Mouse (Mus musculus): ENCODE data around the gene Ess2. TPM values are rescaled to one million over a fixed set of nuclear protein-coding genes. Genes with fewer than 3 reads are reported as not detected.

Gene Ess2
- polyA plus RNA-seq, 1 experiment from 2014 or later: 42.2 TPM

DNA sequence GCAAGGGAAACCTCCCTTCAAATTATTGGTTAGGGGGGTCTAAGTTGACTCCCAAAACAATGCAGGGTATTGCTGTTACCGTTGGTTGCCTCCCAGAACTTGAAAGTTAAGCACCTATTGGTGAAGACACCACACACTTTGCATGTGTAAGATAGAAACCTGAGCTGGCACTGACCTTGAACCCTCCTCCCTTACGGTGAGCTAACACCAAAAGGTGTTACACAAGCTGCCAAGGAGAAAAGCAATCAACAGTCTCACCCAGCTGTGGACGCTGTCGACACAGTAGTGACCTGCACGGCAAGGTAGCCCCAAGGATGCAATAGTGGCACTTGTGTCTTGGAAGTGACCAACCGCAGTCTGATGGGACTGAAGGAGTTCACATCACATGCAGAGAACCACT, 27.0 kb downstream of the Ess2 start:
- H3K9ac ChIP-seq (ENCODE audit: low read length): no peak overlapping the region
- ATAC-seq (ENCODE audit: insufficient number of reproducible peaks, low FRiP score, low TSS enrichment, low read depth): no peak
- H3K36me3 ChIP-seq (ENCODE audit: control insufficient read depth, insufficient read depth, low read length): peaks cover 3% of the 10 kb centered on the region; the same call in 1 of the 2 replicates
- no peak overlapping the region for H3K4me2 ChIP-seq (ENCODE audit: low read depth, severe bottlenecking)
- H3K9me3 ChIP-seq (ENCODE audit: control insufficient read depth, low read length): no peaks in the 10 kb centered on the region
- 0 out of 2 replicates have a peak, but pooled peaks cover 2% of the 10 kb centered on the region for H3K4me1 ChIP-seq (ENCODE audit: control insufficient read depth, insufficient read depth, low read length)
- DNase-seq (ENCODE audit: low spot score): no peak
- WGBS: 76% methylated on average over 6 of the region's 6 CpGs
- no peaks in the 10 kb centered on the region for H3K27me3 ChIP-seq (ENCODE audit: control insufficient read depth, insufficient read depth, low read length)
- no peak overlapping the region for H3K4me3 ChIP-seq (ENCODE audit: low read depth, low read length)
- H3K27ac ChIP-seq (replicated peaks; ENCODE audit: low read depth, low read length): no peak overlapping the region

DNA sequence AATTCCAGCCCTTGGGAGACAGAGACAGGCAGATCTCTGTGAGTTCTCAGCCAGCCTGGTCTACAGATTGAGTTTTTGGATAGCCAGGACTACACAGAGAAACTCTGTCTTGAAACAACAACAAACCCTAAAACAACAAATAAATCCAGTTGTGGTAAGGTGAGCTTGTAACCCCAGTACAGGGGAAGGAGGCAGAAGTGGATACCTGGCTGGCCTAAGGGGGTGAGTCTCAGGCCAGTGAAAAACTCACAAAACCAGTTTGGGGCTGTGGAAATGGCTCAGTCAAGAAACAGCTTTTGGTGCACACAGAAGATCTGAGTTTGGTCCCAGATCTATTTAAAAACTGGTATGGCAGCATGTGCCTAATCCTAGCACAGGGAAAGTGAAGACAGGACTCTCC, 29.0 kb downstream of the Ess2 start:
- no peak overlapping the region for H3K4me3 ChIP-seq (ENCODE audit: low read depth, low read length)
- DNase-seq (ENCODE audit: low spot score) (no peak), ATAC-seq (ENCODE audit: insufficient number of reproducible peaks, low FRiP score, low TSS enrichment, low read depth) (no peak)
- 0 out of 2 replicates have a peak, but pooled peaks cover 2% of the 10 kb centered on the region for H3K4me1 ChIP-seq (ENCODE audit: control insufficient read depth, insufficient read depth, low read length)
- no peaks in the 10 kb centered on the region for H3K27me3 ChIP-seq (ENCODE audit: control insufficient read depth, insufficient read depth, low read length)
- H3K36me3 ChIP-seq (ENCODE audit: control insufficient read depth, insufficient read depth, low read length): peaks cover 5% of the 10 kb centered on the region; the same call in 1 of the 2 replicates
- no peaks in the 10 kb centered on the region for H3K9me3 ChIP-seq (ENCODE audit: control insufficient read depth, low read length)
- no peak overlapping the region for H3K9ac ChIP-seq (ENCODE audit: low read length)
- no peak overlapping the region for H3K27ac ChIP-seq (replicated peaks; ENCODE audit: low read depth, low read length)
- H3K4me2 ChIP-seq (ENCODE audit: low read depth, severe bottlenecking): no peak overlapping the region

- ATAC-seq (ENCODE audit: insufficient number of reproducible peaks, low FRiP score, low TSS enrichment, low read depth): no peak
Observed at GRCm38 (mm10) chr16:17879571-17879970, 31.6 kb downstream of the Ess2 start.

GRCm38 (mm10) chr16:17876096-17876495, 35.1 kb downstream of the Ess2 start:
- Histone ChIP-seq H3K4me2 (ENCODE audit: low read depth, severe bottlenecking) (no peak overlapping the region), H3K9ac (ENCODE audit: low read length) (no peak overlapping the region), H3K4me1 (ENCODE audit: control insufficient read depth, insufficient read depth, low read length) (no peaks in the 10 kb centered on the region), H3K4me3 (ENCODE audit: low read depth, low read length) (no peak overlapping the region), H3K9me3 (ENCODE audit: control insufficient read depth, low read length) (no peaks in the 10 kb centered on the region), H3K36me3 (ENCODE audit: control insufficient read depth, insufficient read depth, low read length) (peaks cover 11% of the 10 kb centered on the region), H3K27ac (replicated peaks; ENCODE audit: low read depth, low read length) (no peak overlapping the region), H3K27me3 (ENCODE audit: control insufficient read depth, insufficient read depth, low read length) (no peaks in the 10 kb centered on the region)
- no peak for DNase-seq (ENCODE audit: low spot score)
- no peak for ATAC-seq (ENCODE audit: insufficient number of reproducible peaks, low FRiP score, low TSS enrichment, low read depth)
- WGBS: 91% methylated on average over 1 of the region's 1 CpGs

More at GRCm38 (mm10) chr16:17879571-17879970, 31.6 kb downstream of the Ess2 start:
- Histone ChIP-seq H3K4me2 (ENCODE audit: low read depth, severe bottlenecking) (no peak overlapping the region), H3K4me3 (ENCODE audit: low read depth, low read length) (no peak overlapping the region), H3K36me3 (ENCODE audit: control insufficient read depth, insufficient read depth, low read length) (peaks cover 5% of the 10 kb centered on the region; the same call in 1 of the 2 replicates), H3K27ac (replicated peaks; ENCODE audit: low read depth, low read length) (no peak overlapping the region), H3K4me1 (ENCODE audit: control insufficient read depth, insufficient read depth, low read length) (0 out of 2 replicates have a peak, but pooled peaks cover 2% of the 10 kb centered on the region), H3K9me3 (ENCODE audit: control insufficient read depth, low read length) (no peaks in the 10 kb centered on the region), H3K27me3 (ENCODE audit: control insufficient read depth, insufficient read depth, low read length) (no peaks in the 10 kb centered on the region), H3K9ac (ENCODE audit: low read length) (no peak overlapping the region)
- no peak for DNase-seq (ENCODE audit: low spot score)
- WGBS: 95% methylated on average over 4 of the region's 4 CpGs

GRCm38 (mm10) chr16:17875174-17875573, 36.0 kb downstream of the Ess2 start:
- no peaks in the 10 kb centered on the region for H3K27me3 ChIP-seq (ENCODE audit: control insufficient read depth, insufficient read depth, low read length)
- no peak overlapping the region for H3K4me3 ChIP-seq (ENCODE audit: low read depth, low read length)
- 80% methylated on average over 4 of the region's 4 CpGs for WGBS
- H3K9me3 ChIP-seq (ENCODE audit: control insufficient read depth, low read length): no peaks in the 10 kb centered on the region
- H3K36me3 ChIP-seq (ENCODE audit: control insufficient read depth, insufficient read depth, low read length): peaks cover 11% of the 10 kb centered on the region
- H3K27ac ChIP-seq (replicated peaks; ENCODE audit: low read depth, low read length): no peak overlapping the region
- no peak for DNase-seq (ENCODE audit: low spot score)
- H3K9ac ChIP-seq (ENCODE audit: low read length): no peak overlapping the region
- H3K4me1 ChIP-seq (ENCODE audit: control insufficient read depth, insufficient read depth, low read length): no peaks in the 10 kb centered on the region
- no peak overlapping the region for H3K4me2 ChIP-seq (ENCODE audit: low read depth, severe bottlenecking)
- ATAC-seq (ENCODE audit: insufficient number of reproducible peaks, low FRiP score, low TSS enrichment, low read depth): no peak

- Histone ChIP-seq H3K36me3 (ENCODE audit: control insufficient read depth, insufficient read depth, low read length) (peaks cover 13% of the 10 kb centered on the region), H3K27ac (replicated peaks; ENCODE audit: low read depth, low read length) (no peak overlapping the region), H3K4me3 (ENCODE audit: low read depth, low read length) (no peak overlapping the region), H3K27me3 (ENCODE audit: control insufficient read depth, insufficient read depth, low read length) (no peaks in the 10 kb centered on the region), H3K4me1 (ENCODE audit: control insufficient read depth, insufficient read depth, low read length) (no peaks in the 10 kb centered on the region), H3K9me3 (ENCODE audit: control insufficient read depth, low read length) (no peaks in the 10 kb centered on the region), H3K4me2 (ENCODE audit: low read depth, severe bottlenecking) (no peak overlapping the region), H3K9ac (ENCODE audit: low read length) (no peak overlapping the region)
- DNase-seq (ENCODE audit: low spot score) (no peak), ATAC-seq (ENCODE audit: insufficient number of reproducible peaks, low FRiP score, low TSS enrichment, low read depth) (no peak)
- 38% methylated on average over 4 of the region's 4 CpGs for WGBS
Observed at GRCm38 (mm10) chr16:17872995-17873394, 38.2 kb downstream of the Ess2 start.

GRCm38 (mm10) chr16:17871248-17871647, 39.9 kb downstream of the Ess2 start:
- H3K36me3 ChIP-seq (ENCODE audit: control insufficient read depth, insufficient read depth, low read length): peaks cover 13% of the 10 kb centered on the region
- no peak overlapping the region for H3K9ac ChIP-seq (ENCODE audit: low read length)
- ATAC-seq (ENCODE audit: insufficient number of reproducible peaks, low FRiP score, low TSS enrichment, low read depth) (no peak), DNase-seq (ENCODE audit: low spot score) (no peak)
- H3K4me2 ChIP-seq (ENCODE audit: low read depth, severe bottlenecking): no peak overlapping the region
- H3K9me3 ChIP-seq (ENCODE audit: control insufficient read depth, low read length): no peaks in the 10 kb centered on the region
- H3K4me1 ChIP-seq (ENCODE audit: control insufficient read depth, insufficient read depth, low read length): no peaks in the 10 kb centered on the region
- H3K27me3 ChIP-seq (ENCODE audit: control insufficient read depth, insufficient read depth, low read length): no peaks in the 10 kb centered on the region
- H3K27ac ChIP-seq (replicated peaks; ENCODE audit: low read depth, low read length): no peak overlapping the region
- H3K4me3 ChIP-seq (ENCODE audit: low read depth, low read length): no peak overlapping the region
- 88% methylated on average over 5 of the region's 5 CpGs for WGBS

DNA sequence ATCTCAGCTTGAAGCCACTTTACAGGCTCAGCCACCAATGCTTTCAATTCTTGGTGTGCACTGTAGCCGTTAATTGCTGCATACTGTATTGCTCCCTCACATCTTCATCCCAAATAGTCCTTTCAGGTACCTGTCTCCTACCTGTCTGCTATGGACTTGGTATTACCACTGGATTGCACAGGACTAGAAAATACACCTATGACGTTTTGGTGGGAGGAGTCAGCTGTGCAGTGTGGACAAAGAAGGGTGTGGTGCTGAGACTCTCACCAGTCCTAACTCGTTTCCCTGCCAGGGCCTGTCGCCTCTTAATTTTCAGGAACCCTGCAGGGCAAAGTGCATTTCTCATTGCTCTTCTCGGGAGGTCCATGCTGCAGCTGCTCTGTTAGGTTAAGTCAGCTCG, 45.4 kb downstream of the Ess2 start:
- Histone ChIP-seq H3K9me3 (ENCODE audit: control insufficient read depth, low read length) (no peaks in the 10 kb centered on the region), H3K9ac (ENCODE audit: low read length) (no peak overlapping the region), H3K27ac (replicated peaks; ENCODE audit: low read depth, low read length) (no peak overlapping the region), H3K4me2 (ENCODE audit: low read depth, severe bottlenecking) (no peak overlapping the region), H3K4me3 (ENCODE audit: low read depth, low read length) (no peak overlapping the region), H3K4me1 (ENCODE audit: control insufficient read depth, insufficient read depth, low read length) (no peaks in the 10 kb centered on the region), H3K36me3 (ENCODE audit: control insufficient read depth, insufficient read depth, low read length) (peaks cover 7% of the 10 kb centered on the region; the same call in 1 of the 2 replicates), H3K27me3 (ENCODE audit: control insufficient read depth, insufficient read depth, low read length) (no peaks in the 10 kb centered on the region)
- WGBS: 55% methylated on average over 6 of the region's 6 CpGs
- no peak for DNase-seq (ENCODE audit: low spot score)
- no peak for ATAC-seq (ENCODE audit: insufficient number of reproducible peaks, low FRiP score, low TSS enrichment, low read depth)

DNA sequence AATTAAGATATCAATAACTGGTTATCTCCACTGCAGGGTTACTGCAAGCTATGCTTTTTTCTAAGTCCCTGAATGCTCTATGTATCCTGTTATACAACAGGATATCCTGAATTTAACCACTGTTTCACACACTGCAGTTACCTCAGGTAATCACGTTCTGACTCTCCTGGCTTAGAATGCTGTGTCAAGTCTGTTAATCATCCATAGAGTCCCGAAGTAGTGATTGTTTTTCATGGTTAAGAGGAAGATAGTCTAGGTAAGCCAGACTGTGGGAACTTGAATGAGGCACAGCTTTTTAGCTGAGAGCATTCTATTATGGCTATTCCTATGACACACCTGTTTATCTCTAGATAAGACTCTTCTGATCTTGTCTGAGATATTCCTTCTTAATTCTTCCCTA, 45.9 kb downstream of the Ess2 start:
- no peaks in the 10 kb centered on the region for H3K9me3 ChIP-seq (ENCODE audit: control insufficient read depth, low read length)
- no peak overlapping the region for H3K4me3 ChIP-seq (ENCODE audit: low read depth, low read length)
- no peak overlapping the region for H3K4me2 ChIP-seq (ENCODE audit: low read depth, severe bottlenecking)
- H3K4me1 ChIP-seq (ENCODE audit: control insufficient read depth, insufficient read depth, low read length): no peaks in the 10 kb centered on the region
- H3K9ac ChIP-seq (ENCODE audit: low read length): no peak overlapping the region
- H3K27me3 ChIP-seq (ENCODE audit: control insufficient read depth, insufficient read depth, low read length): no peaks in the 10 kb centered on the region
- ATAC-seq (ENCODE audit: insufficient number of reproducible peaks, low FRiP score, low TSS enrichment, low read depth) (no peak), DNase-seq (ENCODE audit: low spot score) (no peak)
- WGBS: 93% methylated on average over 2 of the region's 2 CpGs
- no peak overlapping the region for H3K27ac ChIP-seq (replicated peaks; ENCODE audit: low read depth, low read length)
- H3K36me3 ChIP-seq (ENCODE audit: control insufficient read depth, insufficient read depth, low read length): peaks cover 7% of the 10 kb centered on the region; the same call in 1 of the 2 replicates
